Mouse (Mus musculus): ENCODE data around the gene Gbp9. TPM values are rescaled to one million over a fixed set of nuclear protein-coding genes. Genes with fewer than 3 reads are reported as not detected.
"Not testable (repeated sequence)": the region's sequence is repeated elsewhere in the genome, so short reads cannot be mapped to it uniquely, and the experiment has no call there.

Gbp9 gene
- polyA plus RNA-seq, 1 experiment from 2014 or later: 2.1 TPM

GRCm38 (mm10) chr5:105081900-105082299 lies 57.4 kb downstream of the Gbp9 start:
- Histone ChIP-seq H3K4me2 (replicated peaks; ENCODE audit: low read depth) (no peak overlapping the region), H3K27ac (replicated peaks) (no peak overlapping the region), H3K9ac (ENCODE audit: low read length) (no peak overlapping the region), H3K27me3 (ENCODE audit: control insufficient read depth, insufficient read depth, low read length) (no peaks in the 10 kb centered on the region), H3K4me1 (replicated peaks; ENCODE audit: control insufficient read depth, insufficient read depth) (no peaks in the 10 kb centered on the region), H3K4me3 (ENCODE audit: low read depth, low read length) (no peak overlapping the region), H3K9me3 (ENCODE audit: control insufficient read depth, low read length) (no peaks in the 10 kb centered on the region), H3K36me3 (ENCODE audit: control insufficient read depth, insufficient read depth, low read length) (no peaks in the 10 kb centered on the region)
- ATAC-seq (ENCODE audit: low FRiP score, low TSS enrichment) (no peak), DNase-seq (ENCODE audit: low spot score) (no peak)
- no peak for TF ChIP-seq EP300 (optimal IDR thresholded peaks at IDR 0.05)
- no peak for TF ChIP-seq CTCF (IDR thresholded peaks at IDR 0.05; ENCODE audit: low read depth)

GRCm38 (mm10) chr5:105068356-105068755 lies 71.0 kb downstream of the Gbp9 start:
- not testable (repeated sequence) for ATAC-seq (ENCODE audit: low FRiP score, low TSS enrichment); DNase-seq (ENCODE audit: low spot score); H3K4me1 ChIP-seq (replicated peaks; ENCODE audit: control insufficient read depth, insufficient read depth); H3K27ac ChIP-seq (replicated peaks); H3K27me3 ChIP-seq (ENCODE audit: control insufficient read depth, insufficient read depth, low read length); H3K4me3 ChIP-seq (ENCODE audit: low read depth, low read length); H3K36me3 ChIP-seq (ENCODE audit: control insufficient read depth, insufficient read depth, low read length); H3K9ac ChIP-seq (ENCODE audit: low read length); H3K9me3 ChIP-seq (ENCODE audit: control insufficient read depth, low read length); H3K4me2 ChIP-seq (replicated peaks; ENCODE audit: low read depth)

GRCm38 (mm10) chr5:105064443-105064842 lies 74.9 kb downstream of the Gbp9 start:
- ATAC-seq (ENCODE audit: low FRiP score, low TSS enrichment); H3K9me3 ChIP-seq (ENCODE audit: control insufficient read depth, low read length); H3K4me1 ChIP-seq (replicated peaks; ENCODE audit: control insufficient read depth, insufficient read depth); H3K27me3 ChIP-seq (ENCODE audit: control insufficient read depth, insufficient read depth, low read length); H3K36me3 ChIP-seq (ENCODE audit: control insufficient read depth, insufficient read depth, low read length); DNase-seq (ENCODE audit: low spot score); H3K4me2 ChIP-seq (replicated peaks; ENCODE audit: low read depth); H3K9ac ChIP-seq (ENCODE audit: low read length); H3K27ac ChIP-seq (replicated peaks); H3K4me3 ChIP-seq (ENCODE audit: low read depth, low read length): not testable (repeated sequence)
- 60% methylated on average over 2 of the region's 2 CpGs for WGBS

GRCm38 (mm10) chr5:105063321-105063720 lies 76.0 kb downstream of the Gbp9 start:
- no peaks in the 10 kb centered on the region for H3K4me1 ChIP-seq (replicated peaks; ENCODE audit: control insufficient read depth, insufficient read depth)
- TF ChIP-seq EP300 (optimal IDR thresholded peaks at IDR 0.05) (no peak), CTCF (IDR thresholded peaks at IDR 0.05; ENCODE audit: low read depth) (no peak)
- 52% methylated on average over 1 of the region's 1 CpGs for WGBS
- DNase-seq (ENCODE audit: low spot score) (no peak), ATAC-seq (ENCODE audit: low FRiP score, low TSS enrichment) (no peak)
- H3K4me2 ChIP-seq (replicated peaks; ENCODE audit: low read depth): no peak overlapping the region
- H3K9me3 ChIP-seq (ENCODE audit: control insufficient read depth, low read length): no peaks in the 10 kb centered on the region
- no peak overlapping the region for H3K27ac ChIP-seq (replicated peaks)
- H3K36me3 ChIP-seq (ENCODE audit: control insufficient read depth, insufficient read depth, low read length): no peaks in the 10 kb centered on the region
- no peaks in the 10 kb centered on the region for H3K27me3 ChIP-seq (ENCODE audit: control insufficient read depth, insufficient read depth, low read length)
- no peak overlapping the region for H3K9ac ChIP-seq (ENCODE audit: low read length)
- no peak overlapping the region for H3K4me3 ChIP-seq (ENCODE audit: low read depth, low read length)

- not testable (repeated sequence) for DNase-seq (ENCODE audit: low spot score); H3K9me3 ChIP-seq (ENCODE audit: control insufficient read depth, low read length); H3K4me2 ChIP-seq (replicated peaks; ENCODE audit: low read depth); H3K27me3 ChIP-seq (ENCODE audit: control insufficient read depth, insufficient read depth, low read length); ATAC-seq (ENCODE audit: low FRiP score, low TSS enrichment); H3K4me3 ChIP-seq (ENCODE audit: low read depth, low read length); H3K4me1 ChIP-seq (replicated peaks; ENCODE audit: control insufficient read depth, insufficient read depth); H3K9ac ChIP-seq (ENCODE audit: low read length); H3K27ac ChIP-seq (replicated peaks); H3K36me3 ChIP-seq (ENCODE audit: control insufficient read depth, insufficient read depth, low read length)
- WGBS: 62% methylated on average over 2 of the region's 2 CpGs
Measured at GRCm38 (mm10) chr5:105062403-105062802, 76.9 kb downstream of the Gbp9 start.

- Histone ChIP-seq H3K36me3 (ENCODE audit: control insufficient read depth, insufficient read depth, low read length) (no peaks in the 10 kb centered on the region), H3K4me2 (replicated peaks; ENCODE audit: low read depth) (no peak overlapping the region), H3K4me3 (ENCODE audit: low read depth, low read length) (no peak overlapping the region), H3K9me3 (ENCODE audit: control insufficient read depth, low read length) (no peaks in the 10 kb centered on the region), H3K4me1 (replicated peaks; ENCODE audit: control insufficient read depth, insufficient read depth) (no peaks in the 10 kb centered on the region), H3K27ac (replicated peaks) (no peak overlapping the region), H3K27me3 (ENCODE audit: control insufficient read depth, insufficient read depth, low read length) (no peaks in the 10 kb centered on the region), H3K9ac (ENCODE audit: low read length) (no peak overlapping the region)
- ATAC-seq (ENCODE audit: low FRiP score, low TSS enrichment) (no peak), DNase-seq (ENCODE audit: low spot score) (no peak)
- 91% methylated on average over 2 of the region's 2 CpGs for WGBS
- TF ChIP-seq CTCF (IDR thresholded peaks at IDR 0.05; ENCODE audit: low read depth) (no peak), EP300 (optimal IDR thresholded peaks at IDR 0.05) (no peak)
Measured at GRCm38 (mm10) chr5:105060224-105060623, 79.1 kb downstream of the Gbp9 start.

GRCm38 (mm10) chr5:105055279-105055678 lies 84.1 kb downstream of the Gbp9 start:
- no peaks in the 10 kb centered on the region for H3K4me1 ChIP-seq (replicated peaks; ENCODE audit: control insufficient read depth, insufficient read depth)
- no peak overlapping the region for H3K4me2 ChIP-seq (replicated peaks; ENCODE audit: low read depth)
- ATAC-seq (ENCODE audit: low FRiP score, low TSS enrichment) (no peak), DNase-seq (ENCODE audit: low spot score) (no peak)
- no peaks in the 10 kb centered on the region for H3K27me3 ChIP-seq (ENCODE audit: control insufficient read depth, insufficient read depth, low read length)
- H3K9ac ChIP-seq (ENCODE audit: low read length): no peak overlapping the region
- H3K4me3 ChIP-seq (ENCODE audit: low read depth, low read length): no peak overlapping the region
- H3K9me3 ChIP-seq (ENCODE audit: control insufficient read depth, low read length): no peaks in the 10 kb centered on the region
- no peaks in the 10 kb centered on the region for H3K36me3 ChIP-seq (ENCODE audit: control insufficient read depth, insufficient read depth, low read length)
- H3K27ac ChIP-seq (replicated peaks): no peak overlapping the region
- TF ChIP-seq CTCF (IDR thresholded peaks at IDR 0.05; ENCODE audit: low read depth) (no peak), EP300 (optimal IDR thresholded peaks at IDR 0.05) (no peak)
- whole genome bisulfite sequencing: 93% methylated on average over 2 of the region's 2 CpGs

- ATAC-seq (ENCODE audit: low FRiP score, low TSS enrichment); H3K4me2 ChIP-seq (replicated peaks; ENCODE audit: low read depth); H3K27ac ChIP-seq (replicated peaks); H3K36me3 ChIP-seq (ENCODE audit: control insufficient read depth, insufficient read depth, low read length); H3K9ac ChIP-seq (ENCODE audit: low read length); H3K4me1 ChIP-seq (replicated peaks; ENCODE audit: control insufficient read depth, insufficient read depth); H3K4me3 ChIP-seq (ENCODE audit: low read depth, low read length); DNase-seq (ENCODE audit: low spot score); H3K27me3 ChIP-seq (ENCODE audit: control insufficient read depth, insufficient read depth, low read length); H3K9me3 ChIP-seq (ENCODE audit: control insufficient read depth, low read length): not testable (repeated sequence)
- WGBS: 61% methylated on average over 1 of the region's 1 CpGs
Measured at GRCm38 (mm10) chr5:105053471-105054169, 85.7 kb downstream of the Gbp9 start.
